Mouse (Mus musculus): ENCODE measurements around the gene Riox2. TPM values are rescaled to one million over a fixed set of nuclear protein-coding genes. Genes with fewer than 3 reads are reported as not detected.
A peak's percentile ranks its signal among the peaks of the same experiment; 100 is the strongest.

The Riox2 gene
- polyA plus RNA-seq, 1 experiment from 2014 or later: 27.5 TPM

DNA sequence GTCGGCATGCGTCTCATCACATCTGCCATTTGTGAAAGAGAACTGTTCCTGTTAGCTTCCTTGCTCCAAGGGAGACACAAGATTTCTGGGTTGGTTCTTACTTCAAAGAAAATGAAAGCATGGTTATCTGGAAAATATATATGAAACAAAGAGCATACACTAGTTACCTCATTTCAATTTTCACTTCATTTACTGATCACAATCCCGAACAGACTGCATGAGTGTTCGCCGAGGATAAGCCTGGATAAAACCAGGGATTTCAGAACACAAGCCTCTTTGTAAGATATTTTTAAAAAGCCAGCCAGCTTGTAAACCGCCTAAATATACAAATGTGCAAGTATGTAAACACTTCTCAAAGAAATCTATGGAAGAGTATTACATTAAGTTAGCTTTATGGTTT, 7.6 kb upstream of the Riox2 start:
- 83% methylated on average over 6 of the region's 6 CpGs for WGBS
- H3K27me3 ChIP-seq (ENCODE audit: control insufficient read depth, insufficient read depth, low read length): no peaks in the 10 kb centered on the region
- H3K9ac ChIP-seq (ENCODE audit: low read length): no peak overlapping the region
- no peak overlapping the region for H3K4me2 ChIP-seq (ENCODE audit: low read depth, low read length)
- no peak overlapping the region for H3K4me3 ChIP-seq (ENCODE audit: low read length)
- H3K4me1 ChIP-seq (ENCODE audit: control insufficient read depth, insufficient read depth, low read length): no peaks in the 10 kb centered on the region
- ATAC-seq (replicated peaks; ENCODE audit: extremely low read depth, insufficient read depth, low FRiP score): no peak
- H3K9me3 ChIP-seq (replicated peaks; ENCODE audit: control insufficient read depth, low read length): peaks cover 3% of the 10 kb centered on the region; the same call in 1 of the 2 replicates
- no peak overlapping the region for H3K27ac ChIP-seq (ENCODE audit: low read length)
- H3K36me3 ChIP-seq (ENCODE audit: control insufficient read depth, insufficient read depth): no peaks in the 10 kb centered on the region

GRCm38 (mm10) chr16:59469846-59470245, 1.7 kb upstream of the Riox2 start:
- Histone ChIP-seq H3K4me3 (ENCODE audit: low read length) (no peak overlapping the region), H3K9me3 (replicated peaks; ENCODE audit: control insufficient read depth, low read length) (peaks cover 2% of the 10 kb centered on the region; the same call in 1 of the 2 replicates), H3K36me3 (ENCODE audit: control insufficient read depth, insufficient read depth) (no peaks in the 10 kb centered on the region), H3K27me3 (ENCODE audit: control insufficient read depth, insufficient read depth, low read length) (no peaks in the 10 kb centered on the region), H3K4me2 (ENCODE audit: low read depth, low read length) (no peak overlapping the region), H3K9ac (ENCODE audit: low read length) (no peak overlapping the region), H3K4me1 (ENCODE audit: control insufficient read depth, insufficient read depth, low read length) (peaks cover 10% of the 10 kb centered on the region), H3K27ac (ENCODE audit: low read length) (no peak overlapping the region)
- 75% methylated on average over 1 of the region's 1 CpGs for WGBS
- no peak for ATAC-seq (replicated peaks; ENCODE audit: extremely low read depth, insufficient read depth, low FRiP score)

GRCm38 (mm10) chr16:59472546-59472945, 971 bp downstream of the Riox2 start:
- Histone ChIP-seq H3K9ac (ENCODE audit: low read length) (peak overlapping the region; percentile 80), H3K27me3 (ENCODE audit: control insufficient read depth, insufficient read depth, low read length) (no peaks in the 10 kb centered on the region), H3K4me1 (ENCODE audit: control insufficient read depth, insufficient read depth, low read length) (peaks cover 10% of the 10 kb centered on the region), H3K4me3 (ENCODE audit: low read length) (peak overlapping the region; percentile 77), H3K36me3 (ENCODE audit: control insufficient read depth, insufficient read depth) (peaks cover 12% of the 10 kb centered on the region), H3K4me2 (ENCODE audit: low read depth, low read length) (peak overlapping the region; percentile 57), H3K9me3 (replicated peaks; ENCODE audit: control insufficient read depth, low read length) (no peaks in the 10 kb centered on the region; the same call in 1 of the 2 replicates), H3K27ac (ENCODE audit: low read length) (no peak overlapping the region)
- no peak for ATAC-seq (replicated peaks; ENCODE audit: extremely low read depth, insufficient read depth, low FRiP score)
- WGBS: 48% methylated on average over 6 of the region's 6 CpGs

- peaks cover 24% of the 10 kb centered on the region for H3K36me3 ChIP-seq (ENCODE audit: control insufficient read depth, insufficient read depth)
- H3K9me3 ChIP-seq (replicated peaks; ENCODE audit: control insufficient read depth, low read length): no peaks in the 10 kb centered on the region; the same call in 1 of the 2 replicates
- no peak overlapping the region for H3K4me3 ChIP-seq (ENCODE audit: low read length)
- no peak for ATAC-seq (replicated peaks; ENCODE audit: extremely low read depth, insufficient read depth, low FRiP score)
- H3K27me3 ChIP-seq (ENCODE audit: control insufficient read depth, insufficient read depth, low read length): no peaks in the 10 kb centered on the region
- H3K27ac ChIP-seq (ENCODE audit: low read length): no peak overlapping the region
- peaks cover 10% of the 10 kb centered on the region for H3K4me1 ChIP-seq (ENCODE audit: control insufficient read depth, insufficient read depth, low read length)
- H3K4me2 ChIP-seq (ENCODE audit: low read depth, low read length): no peak overlapping the region
- 18% methylated on average over 1 of the region's 1 CpGs for WGBS
- no peak overlapping the region for H3K9ac ChIP-seq (ENCODE audit: low read length)
Observed at GRCm38 (mm10) chr16:59474788-59475187, 3.2 kb downstream of the Riox2 start.

- 76% methylated on average over 3 of the region's 3 CpGs for WGBS
- no peak overlapping the region for H3K9ac ChIP-seq (ENCODE audit: low read length)
- H3K4me3 ChIP-seq (ENCODE audit: low read length): no peak overlapping the region
- H3K9me3 ChIP-seq (replicated peaks; ENCODE audit: control insufficient read depth, low read length): no peaks in the 10 kb centered on the region
- no peak for ATAC-seq (replicated peaks; ENCODE audit: extremely low read depth, insufficient read depth, low FRiP score)
- H3K4me2 ChIP-seq (ENCODE audit: low read depth, low read length): no peak overlapping the region
- H3K27me3 ChIP-seq (ENCODE audit: control insufficient read depth, insufficient read depth, low read length): no peaks in the 10 kb centered on the region
- peaks cover 4% of the 10 kb centered on the region for H3K4me1 ChIP-seq (ENCODE audit: control insufficient read depth, insufficient read depth, low read length)
- peaks cover 29% of the 10 kb centered on the region for H3K36me3 ChIP-seq (ENCODE audit: control insufficient read depth, insufficient read depth)
- H3K27ac ChIP-seq (ENCODE audit: low read length): no peak overlapping the region
Observed at GRCm38 (mm10) chr16:59477955-59478354, 6.4 kb downstream of the Riox2 start.

DNA sequence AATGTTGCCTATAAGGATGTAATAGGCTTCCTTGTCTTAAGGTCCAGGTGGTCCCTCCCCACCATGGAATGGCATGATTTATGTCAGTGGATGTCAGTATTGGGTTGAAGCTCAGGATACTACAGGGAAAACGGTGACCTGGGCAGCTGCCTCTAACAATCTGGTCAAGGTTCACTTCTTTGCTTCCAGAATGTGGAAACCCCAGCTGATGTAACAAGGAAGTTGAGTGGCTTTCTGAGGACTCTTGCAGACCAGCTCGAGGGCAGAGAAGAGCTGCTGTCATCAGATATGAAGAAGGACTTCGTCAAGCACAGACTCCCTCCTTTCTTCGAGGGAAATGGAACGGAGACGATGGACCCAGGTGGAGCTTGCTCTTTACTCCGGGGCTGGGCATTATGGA, 15.7 kb downstream of the Riox2 start:
- WGBS: 73% methylated on average over 7 of the region's 7 CpGs
- Histone ChIP-seq H3K9ac (ENCODE audit: low read length) (no peak overlapping the region), H3K4me2 (ENCODE audit: low read depth, low read length) (no peak overlapping the region), H3K4me1 (ENCODE audit: control insufficient read depth, insufficient read depth, low read length) (no peaks in the 10 kb centered on the region), H3K9me3 (replicated peaks; ENCODE audit: control insufficient read depth, low read length) (no peaks in the 10 kb centered on the region), H3K4me3 (ENCODE audit: low read length) (no peak overlapping the region), H3K27ac (ENCODE audit: low read length) (no peak overlapping the region), H3K27me3 (ENCODE audit: control insufficient read depth, insufficient read depth, low read length) (no peaks in the 10 kb centered on the region), H3K36me3 (ENCODE audit: control insufficient read depth, insufficient read depth) (peaks cover 58% of the 10 kb centered on the region)
- no peak for ATAC-seq (replicated peaks; ENCODE audit: extremely low read depth, insufficient read depth, low FRiP score)

DNA sequence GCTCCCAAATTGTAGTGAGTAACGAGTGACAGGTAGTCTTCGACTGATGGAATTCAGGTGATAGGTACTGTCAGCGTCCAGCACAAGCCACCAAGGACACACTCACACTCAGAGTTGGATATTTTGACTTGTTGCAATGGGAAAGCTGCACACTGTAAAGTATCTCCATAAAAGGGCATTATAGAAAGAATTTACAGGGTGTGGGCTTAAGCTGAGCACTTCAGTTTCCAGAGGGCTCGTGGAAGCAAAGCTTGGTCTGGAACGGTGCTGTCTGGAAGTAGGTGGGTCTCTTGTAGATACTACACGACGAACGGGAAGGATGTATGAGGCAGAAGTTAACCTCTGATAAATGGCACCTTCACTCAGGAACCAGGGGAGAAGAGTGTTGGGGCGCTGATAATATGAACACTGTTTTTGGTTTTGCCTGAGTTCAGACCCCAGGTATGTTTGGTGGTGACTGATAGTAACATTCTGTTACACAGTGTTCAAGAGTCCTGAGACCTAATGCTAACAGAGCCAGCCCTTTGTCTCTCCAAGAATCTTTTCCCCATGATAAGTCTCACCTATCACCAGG, 16.5 kb downstream of the Riox2 start:
- ATAC-seq (replicated peaks; ENCODE audit: extremely low read depth, insufficient read depth, low FRiP score): no peak
- no peaks in the 10 kb centered on the region for H3K27me3 ChIP-seq (ENCODE audit: control insufficient read depth, insufficient read depth, low read length)
- H3K36me3 ChIP-seq (ENCODE audit: control insufficient read depth, insufficient read depth): peaks cover 62% of the 10 kb centered on the region
- no peaks in the 10 kb centered on the region for H3K9me3 ChIP-seq (replicated peaks; ENCODE audit: control insufficient read depth, low read length)
- no peak overlapping the region for H3K4me2 ChIP-seq (ENCODE audit: low read depth, low read length)
- H3K9ac ChIP-seq (ENCODE audit: low read length): no peak overlapping the region
- no peak overlapping the region for H3K27ac ChIP-seq (ENCODE audit: low read length)
- H3K4me3 ChIP-seq (ENCODE audit: low read length): no peak overlapping the region
- no peaks in the 10 kb centered on the region for H3K4me1 ChIP-seq (ENCODE audit: control insufficient read depth, insufficient read depth, low read length)
- 66% methylated on average over 9 of the region's 9 CpGs for WGBS

GRCm38 (mm10) chr16:59493199-59493598, 21.6 kb downstream of the Riox2 start:
- Histone ChIP-seq H3K4me2 (ENCODE audit: low read depth, low read length) (no peak overlapping the region), H3K4me3 (ENCODE audit: low read length) (no peak overlapping the region), H3K27me3 (ENCODE audit: control insufficient read depth, insufficient read depth, low read length) (no peaks in the 10 kb centered on the region), H3K9me3 (replicated peaks; ENCODE audit: control insufficient read depth, low read length) (no peaks in the 10 kb centered on the region), H3K27ac (ENCODE audit: low read length) (no peak overlapping the region), H3K36me3 (ENCODE audit: control insufficient read depth, insufficient read depth) (peaks cover 50% of the 10 kb centered on the region), H3K9ac (ENCODE audit: low read length) (no peak overlapping the region), H3K4me1 (ENCODE audit: control insufficient read depth, insufficient read depth, low read length) (no peaks in the 10 kb centered on the region)
- ATAC-seq (replicated peaks; ENCODE audit: extremely low read depth, insufficient read depth, low FRiP score): no peak
- 85% methylated on average over 14 of the region's 14 CpGs for WGBS

GRCm38 (mm10) chr16:59497947-59498346, 26.4 kb downstream of the Riox2 start:
- H3K9ac ChIP-seq (ENCODE audit: low read length): no peak overlapping the region
- no peaks in the 10 kb centered on the region for H3K9me3 ChIP-seq (replicated peaks; ENCODE audit: control insufficient read depth, low read length)
- no peaks in the 10 kb centered on the region for H3K4me1 ChIP-seq (ENCODE audit: control insufficient read depth, insufficient read depth, low read length)
- 78% methylated on average over 1 of the region's 1 CpGs for WGBS
- no peak overlapping the region for H3K4me3 ChIP-seq (ENCODE audit: low read length)
- peaks cover 32% of the 10 kb centered on the region for H3K36me3 ChIP-seq (ENCODE audit: control insufficient read depth, insufficient read depth)
- no peaks in the 10 kb centered on the region for H3K27me3 ChIP-seq (ENCODE audit: control insufficient read depth, insufficient read depth, low read length)
- no peak overlapping the region for H3K27ac ChIP-seq (ENCODE audit: low read length)
- ATAC-seq (replicated peaks; ENCODE audit: extremely low read depth, insufficient read depth, low FRiP score): no peak
- H3K4me2 ChIP-seq (ENCODE audit: low read depth, low read length): no peak overlapping the region
